Mouse (Mus musculus) 3134 (cell line): ENCODE data around the gene Inppl1.

ENCODE experiments used
- DNase-seq: peaks from one replicate; pipeline ENCODE4 v3.0.0-alpha.2; 2011; ENCODE audit warnings: low spot score; ENCODE audit not compliant: insufficient read length; ENCODE audit errors: extremely low read depth

The Inppl1 gene

DNA sequence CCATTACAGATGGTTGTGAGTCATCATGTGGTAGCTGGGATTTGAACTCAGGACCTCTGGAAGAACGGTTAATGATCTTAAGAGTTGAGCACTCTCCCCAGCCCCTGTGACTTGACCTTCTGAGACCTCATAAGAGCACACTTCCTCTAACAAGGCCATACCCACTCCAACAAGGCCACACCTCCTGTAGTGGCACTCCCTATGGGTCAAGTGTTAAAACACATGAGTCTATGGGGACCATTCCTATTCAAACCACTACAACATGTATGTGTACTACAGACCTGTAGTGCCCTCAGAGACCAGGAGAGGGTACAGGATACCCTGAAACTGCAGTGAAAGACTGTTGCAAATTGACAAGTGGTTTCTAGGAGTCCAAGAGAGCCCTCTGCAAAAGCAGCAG, 9.9 kb upstream of the Inppl1 start:
- DNase-seq, result no peak

DNA sequence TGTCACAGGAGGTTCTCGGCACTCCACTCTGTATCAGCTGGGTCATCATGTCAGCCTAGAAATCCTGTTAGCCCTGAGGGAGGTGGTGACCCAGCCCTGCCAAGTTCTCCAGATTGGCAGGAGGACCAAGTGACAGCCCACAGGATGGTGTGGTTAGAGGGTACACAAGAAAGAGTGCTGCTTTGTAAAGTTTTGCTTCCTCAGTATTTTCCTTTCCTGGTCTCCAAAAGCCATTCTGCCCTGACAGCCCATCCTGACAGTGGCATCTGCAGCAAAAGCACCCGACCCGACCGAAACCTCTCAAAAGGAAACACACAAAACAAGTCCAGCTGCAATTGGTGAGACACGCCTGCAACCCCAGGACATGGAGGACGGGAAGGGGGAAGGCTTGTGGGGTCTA, 6.2 kb upstream of the Inppl1 start:
- DNase-seq, result no peak

DNA sequence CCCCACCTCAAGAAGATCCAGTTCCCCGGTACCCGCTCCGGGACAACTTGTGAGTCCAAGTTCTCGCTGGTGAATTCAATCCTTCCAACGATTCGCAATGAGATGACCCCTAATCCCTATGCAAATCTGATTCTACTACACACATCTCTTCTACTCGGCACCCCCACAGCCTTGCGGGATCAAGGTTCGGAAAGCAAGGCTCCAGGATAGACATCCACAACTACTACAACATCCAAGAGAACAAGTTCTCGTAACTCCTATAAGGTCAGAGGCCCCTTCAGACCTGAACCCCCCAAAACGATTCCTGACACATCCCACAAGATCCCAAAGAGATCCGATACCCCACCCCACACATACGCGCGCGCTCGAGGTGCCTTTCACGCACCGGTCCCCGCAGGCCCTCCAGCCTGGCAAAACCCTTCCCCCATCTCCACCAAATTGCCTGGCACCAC, 849 bp downstream of the Inppl1 start:
- DNase-seq, result peak; percentile 82

- peak; percentile 75 for DNase-seq
These were observed 1.5 kb downstream of the Inppl1 start for GRCm38 (mm10) chr7:101836271-101837153.

GRCm38 (mm10) chr7:101835457-101836109, 2.4 kb downstream of the Inppl1 start:
- DNase-seq, result no peak

DNA sequence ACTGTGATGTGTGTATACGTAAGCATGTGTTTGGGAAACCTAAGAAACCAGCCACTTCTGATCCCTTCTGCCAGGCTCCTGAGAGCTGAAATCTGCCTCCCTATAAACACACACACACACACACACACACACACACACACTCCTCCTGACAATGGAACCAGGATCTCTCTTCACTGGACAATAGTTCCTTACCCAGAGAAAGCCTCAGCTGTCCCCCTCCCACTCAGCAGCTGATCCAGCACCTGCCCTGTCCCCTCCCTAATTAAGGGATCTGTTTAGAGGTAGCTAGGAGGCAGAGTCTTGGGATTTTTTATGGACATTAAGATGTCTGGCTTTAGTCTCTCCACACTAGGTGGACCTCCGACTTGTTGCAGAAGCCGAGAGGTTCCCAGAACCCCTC, 3.1 kb downstream of the Inppl1 start:
- DNase-seq, result no peak

- no peak for DNase-seq
These were observed 4.0 kb downstream of the Inppl1 start for GRCm38 (mm10) chr7:101833916-101834584.

- no peak for DNase-seq
These were observed 4.7 kb downstream of the Inppl1 start for GRCm38 (mm10) chr7:101833352-101833751.

DNA sequence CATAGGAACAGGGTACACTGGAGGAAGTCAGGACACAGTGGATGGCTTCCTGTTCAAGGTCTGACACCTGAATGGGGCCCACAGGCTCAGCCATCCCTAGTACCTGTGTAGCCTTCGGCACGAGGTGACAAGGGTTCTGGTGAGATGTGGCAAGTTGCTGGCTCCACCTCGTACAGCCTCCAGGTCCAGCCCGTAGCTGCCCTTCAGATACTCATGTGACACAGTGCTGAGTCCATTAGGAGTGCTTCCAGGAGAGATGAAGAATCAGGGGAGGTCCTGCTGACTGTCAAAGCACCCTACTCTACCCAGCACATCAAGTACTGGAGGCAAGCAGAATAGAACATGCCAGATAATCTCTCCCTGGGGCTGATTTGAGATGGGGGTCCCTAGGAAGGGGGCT, 5.7 kb downstream of the Inppl1 start:
- DNase-seq, result no peak

- no peak for DNase-seq
These were observed 6.6 kb downstream of the Inppl1 start for GRCm38 (mm10) chr7:101831437-101831836.

GRCm38 (mm10) chr7:101830373-101830772, 7.7 kb downstream of the Inppl1 start:
- DNase-seq, result no peak

DNA sequence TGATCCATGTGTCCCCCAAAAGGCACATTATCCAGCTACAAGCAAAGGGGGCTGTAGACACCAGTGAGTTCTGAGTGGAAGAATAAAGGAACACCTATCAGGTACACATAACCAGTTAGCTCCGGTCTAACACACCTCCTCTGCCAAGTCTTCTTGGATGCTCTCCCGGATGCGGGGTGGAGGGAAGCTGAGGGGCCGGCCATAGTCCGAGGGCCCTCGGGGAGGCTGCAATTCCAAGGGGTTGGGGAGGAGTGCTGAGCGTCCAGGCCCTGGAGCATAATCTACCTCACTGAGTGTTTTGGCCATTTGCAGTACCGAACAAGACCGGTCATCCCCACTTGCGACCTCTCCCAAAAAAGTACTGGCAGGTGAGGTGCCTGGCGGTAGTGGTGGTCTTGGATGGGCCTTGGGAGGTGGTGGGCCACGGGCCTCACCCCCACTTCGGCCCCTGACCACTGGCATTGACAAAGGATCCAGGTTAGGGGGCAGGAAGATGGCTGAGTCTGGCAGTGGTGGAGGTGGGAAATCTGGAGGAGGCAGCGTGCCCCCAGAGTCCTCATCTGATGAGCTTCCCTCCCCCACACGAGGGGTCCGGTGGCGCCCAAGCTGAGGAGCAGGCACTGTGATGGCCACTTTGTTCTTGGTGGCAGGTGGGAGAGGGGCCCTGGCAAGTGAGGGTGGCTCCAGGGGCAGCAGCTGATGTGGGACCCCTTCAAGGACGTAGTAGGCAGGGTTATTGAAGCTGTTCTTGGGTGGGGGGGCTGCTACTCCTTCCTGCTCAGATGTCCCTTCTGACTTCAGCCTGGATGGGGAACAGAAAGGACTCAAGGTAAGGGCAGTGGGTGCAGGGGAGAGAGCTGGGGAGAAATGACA, 14.0 kb downstream of the Inppl1 start:
- no peak for DNase-seq

- DNase-seq, result no peak
These were observed 14.9 kb downstream of the Inppl1 start for GRCm38 (mm10) chr7:101822836-101823757.

DNA sequence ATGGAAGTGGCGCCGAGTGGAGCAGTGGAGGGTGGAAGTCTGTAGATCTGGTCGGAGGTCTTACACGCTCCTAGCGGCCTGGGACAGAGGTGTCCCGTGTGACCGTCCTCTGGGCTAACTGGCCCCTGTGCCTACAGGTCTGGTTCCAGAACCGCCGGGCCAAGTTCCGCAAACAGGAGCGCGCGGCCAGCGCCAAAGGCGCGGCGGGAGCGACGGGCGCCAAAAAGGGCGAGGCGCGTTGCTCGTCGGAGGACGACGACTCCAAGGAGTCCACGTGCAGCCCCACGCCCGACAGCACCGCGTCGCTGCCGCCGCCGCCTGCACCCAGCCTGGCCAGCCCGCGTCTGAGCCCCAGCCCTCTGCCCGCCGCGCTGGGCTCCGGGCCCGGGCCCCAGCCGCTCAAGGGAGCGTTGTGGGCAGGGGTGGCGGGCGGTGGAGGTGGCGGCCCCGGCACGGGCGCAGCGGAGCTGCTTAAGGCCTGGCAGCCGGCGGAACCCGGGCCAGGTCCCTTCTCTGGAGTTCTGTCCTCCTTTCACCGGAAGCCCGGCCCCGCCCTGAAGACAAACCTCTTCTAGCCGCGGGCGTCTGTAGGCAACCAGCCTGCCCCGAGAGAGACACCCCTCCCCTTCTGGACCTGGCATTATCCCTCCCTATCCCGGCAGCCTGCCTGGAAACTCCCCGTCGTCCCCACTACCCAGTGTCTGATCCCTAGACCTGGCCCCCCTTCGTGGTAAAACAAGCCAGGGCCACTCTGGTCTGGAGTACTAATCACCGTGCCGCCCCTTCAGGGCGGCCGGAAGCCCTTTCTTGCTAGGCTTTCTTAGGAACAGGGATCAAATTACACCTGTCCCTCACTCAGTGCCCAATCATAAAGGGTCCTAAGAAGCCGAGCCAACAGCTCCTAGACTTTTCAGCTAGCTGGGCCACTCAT, 16.2 kb downstream of the Inppl1 start:
- DNase-seq, result no peak

- no peak for DNase-seq
These were observed 17.6 kb downstream of the Inppl1 start for GRCm38 (mm10) chr7:101820295-101821030.

DNA sequence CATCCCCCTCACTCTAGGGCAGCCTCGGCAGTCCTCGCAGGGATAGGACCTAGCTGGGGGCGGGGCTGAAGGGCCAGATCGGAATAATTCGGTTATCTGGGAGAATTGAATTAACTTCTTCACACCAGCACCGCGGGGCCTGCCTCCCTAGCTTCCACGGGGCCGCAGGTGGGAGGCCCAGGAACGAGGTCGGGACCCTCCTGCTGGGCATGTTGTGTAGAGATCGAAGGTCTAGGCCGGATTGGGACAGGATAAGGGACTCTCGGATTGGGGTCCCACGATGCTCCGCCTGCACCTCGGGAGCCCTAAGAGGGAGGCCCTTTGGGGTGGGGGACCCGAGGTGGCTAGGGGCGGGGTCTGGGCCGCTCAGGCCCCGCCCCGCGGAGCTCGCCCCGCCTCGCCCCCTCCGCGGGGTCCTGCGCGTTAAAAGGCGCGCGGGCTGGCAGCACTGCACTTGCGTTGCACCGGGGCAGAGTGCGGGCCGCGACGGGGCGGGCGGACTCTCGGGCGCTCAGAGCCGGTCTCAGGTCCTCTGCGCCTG, 20.1 kb downstream of the Inppl1 start, which contains the start of gene Phox2a:
Phox2a (plus strand) TSS at position 453 of the 541 bp plus-strand sequence.
- DNase-seq, result no peak

- no peak for DNase-seq
These were observed 61.0 kb downstream of the Inppl1 start for GRCm38 (mm10) chr7:101777053-101777452.
